Mouse (Mus musculus): ENCODE measurements at regions not wholly inside any gene's neighbourhood (a gene's known extent, or its start where the extent isn't known, plus 50 kb on each side); places are given as distances from the start of the nearest gene placed in this dataset.

- no peaks in the 10 kb centered on the region for H3K4me1 ChIP-seq (ENCODE audit: control insufficient read depth, insufficient read depth, low read length)
- no peaks in the 10 kb centered on the region for H3K79me2 ChIP-seq (ENCODE audit: control insufficient read depth, insufficient read depth, low read length)
- no peak overlapping the region for H3K27ac ChIP-seq (replicated peaks; ENCODE audit: insufficient read depth, low read depth, low read length)
- H3K36me3 ChIP-seq (ENCODE audit: control insufficient read depth, insufficient read depth, low read length) = no peaks in the 10 kb centered on the region
- TF ChIP-seq POLR2A (IDR thresholded peaks at IDR 0.05; ENCODE audit: extremely low read depth, insufficient read depth, low read length) (no peak), CTCF (IDR thresholded peaks at IDR 0.05; ENCODE audit: low read depth, low read length) (no peak)
- H3K4me3 ChIP-seq (ENCODE audit: insufficient read depth, low read depth, low read length) = no peak overlapping the region
- WGBS = 54% methylated on average over 3 of the region's 3 CpGs
- no peaks in the 10 kb centered on the region for H3K27me3 ChIP-seq (ENCODE audit: control insufficient read depth, insufficient read depth, low read length)
- no peak overlapping the region for H3K9ac ChIP-seq (ENCODE audit: low read depth, low read length)
- no peak for DNase-seq (ENCODE audit: extremely low read depth, low read depth, low spot score)
These were observed 211.4 kb downstream of the Klf5 start for GRCm38 (mm10) chr14:99509696-99510536.

- H3K9ac ChIP-seq (ENCODE audit: low read depth, low read length) = no peak overlapping the region
- no peak for DNase-seq (ENCODE audit: extremely low read depth, low read depth, low spot score)
- no peaks in the 10 kb centered on the region for H3K36me3 ChIP-seq (ENCODE audit: control insufficient read depth, insufficient read depth, low read length)
- 100% methylated on average over 1 of the region's 1 CpGs for whole genome bisulfite sequencing
- TF ChIP-seq CTCF (IDR thresholded peaks at IDR 0.05; ENCODE audit: low read depth, low read length) (no peak), POLR2A (IDR thresholded peaks at IDR 0.05; ENCODE audit: extremely low read depth, insufficient read depth, low read length) (no peak)
- no peaks in the 10 kb centered on the region for H3K79me2 ChIP-seq (ENCODE audit: control insufficient read depth, insufficient read depth, low read length)
- H3K27ac ChIP-seq (replicated peaks; ENCODE audit: insufficient read depth, low read depth, low read length) = no peak overlapping the region
- H3K4me3 ChIP-seq (ENCODE audit: insufficient read depth, low read depth, low read length) = no peak overlapping the region
- H3K27me3 ChIP-seq (ENCODE audit: control insufficient read depth, insufficient read depth, low read length) = no peaks in the 10 kb centered on the region
- H3K4me1 ChIP-seq (ENCODE audit: control insufficient read depth, insufficient read depth, low read length) = no peaks in the 10 kb centered on the region
These were observed 217.0 kb downstream of the Klf5 start for GRCm38 (mm10) chr14:99515474-99515873.

DNA sequence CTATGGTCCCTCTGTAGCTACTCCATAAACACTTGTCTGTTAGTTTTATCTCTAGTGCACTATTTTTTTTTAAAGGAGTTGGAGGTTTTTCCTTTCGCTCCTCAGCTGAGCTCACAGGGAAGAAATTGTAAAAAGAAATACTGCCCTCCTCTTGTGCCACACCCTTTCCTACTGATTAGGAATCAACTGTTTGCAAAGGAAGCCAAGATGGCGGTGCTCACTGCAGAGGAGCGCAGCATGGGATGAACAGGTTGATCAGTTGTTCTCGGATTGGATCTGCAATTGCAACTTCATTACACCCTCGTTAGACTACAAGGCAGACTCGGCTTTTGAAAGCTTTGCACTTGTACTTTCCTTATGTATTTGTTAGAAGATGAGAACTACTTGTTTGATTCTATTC lies 218.2 kb downstream of the Klf5 start:
- Histone ChIP-seq H3K9ac (ENCODE audit: low read depth, low read length) (no peak overlapping the region), H3K36me3 (ENCODE audit: control insufficient read depth, insufficient read depth, low read length) (no peaks in the 10 kb centered on the region), H3K27ac (replicated peaks; ENCODE audit: insufficient read depth, low read depth, low read length) (no peak overlapping the region), H3K27me3 (ENCODE audit: control insufficient read depth, insufficient read depth, low read length) (no peaks in the 10 kb centered on the region), H3K79me2 (ENCODE audit: control insufficient read depth, insufficient read depth, low read length) (no peaks in the 10 kb centered on the region), H3K4me1 (ENCODE audit: control insufficient read depth, insufficient read depth, low read length) (no peaks in the 10 kb centered on the region), H3K4me3 (ENCODE audit: insufficient read depth, low read depth, low read length) (no peak overlapping the region)
- DNase-seq (ENCODE audit: extremely low read depth, low read depth, low spot score) = no peak
- TF ChIP-seq CTCF (IDR thresholded peaks at IDR 0.05; ENCODE audit: low read depth, low read length) (no peak), POLR2A (IDR thresholded peaks at IDR 0.05; ENCODE audit: extremely low read depth, insufficient read depth, low read length) (no peak)
- WGBS = 87% methylated on average over 6 of the region's 6 CpGs

- Histone ChIP-seq H3K27ac (replicated peaks; ENCODE audit: insufficient read depth, low read depth, low read length) (no peak overlapping the region), H3K4me1 (ENCODE audit: control insufficient read depth, insufficient read depth, low read length) (no peaks in the 10 kb centered on the region), H3K27me3 (ENCODE audit: control insufficient read depth, insufficient read depth, low read length) (no peaks in the 10 kb centered on the region), H3K4me3 (ENCODE audit: insufficient read depth, low read depth, low read length) (no peak overlapping the region), H3K36me3 (ENCODE audit: control insufficient read depth, insufficient read depth, low read length) (no peaks in the 10 kb centered on the region), H3K79me2 (ENCODE audit: control insufficient read depth, insufficient read depth, low read length) (no peaks in the 10 kb centered on the region), H3K9ac (ENCODE audit: low read depth, low read length) (no peak overlapping the region)
- no peak for TF ChIP-seq CTCF (IDR thresholded peaks at IDR 0.05; ENCODE audit: low read depth, low read length)
- TF ChIP-seq POLR2A (IDR thresholded peaks at IDR 0.05; ENCODE audit: extremely low read depth, insufficient read depth, low read length) = no peak
- WGBS = 65% methylated on average over 6 of the region's 6 CpGs
- no peak for DNase-seq (ENCODE audit: extremely low read depth, low read depth, low spot score)
These were observed 221.9 kb downstream of the Klf5 start for GRCm38 (mm10) chr14:99520343-99520742.

DNA sequence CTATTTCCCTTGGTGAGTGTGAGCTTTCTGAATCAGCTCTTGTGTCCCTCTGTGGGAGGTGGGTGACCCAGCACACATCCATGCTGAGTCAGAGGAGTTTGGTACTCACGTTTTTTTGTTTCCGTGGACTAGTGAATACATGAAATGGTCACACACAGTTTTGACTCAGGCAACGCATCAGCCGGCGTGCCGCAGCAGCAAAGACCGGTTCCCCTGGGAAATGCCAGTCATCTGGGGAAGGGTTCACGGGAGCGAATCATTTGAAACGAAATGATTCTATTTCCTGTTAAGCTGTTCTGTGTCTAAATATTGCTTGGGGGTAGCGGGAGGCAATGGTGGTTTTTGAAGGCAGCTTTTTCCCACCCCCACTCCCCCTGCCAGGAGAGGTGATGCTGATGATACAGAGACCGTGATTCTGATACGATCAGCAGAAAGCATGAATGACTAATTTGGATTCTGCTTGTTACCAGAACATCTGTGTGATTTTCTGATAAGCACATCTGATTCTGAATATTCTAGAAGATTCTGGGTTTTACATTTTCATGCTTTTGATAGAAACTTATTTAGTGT lies 223.5 kb downstream of the Klf5 start:
- Histone ChIP-seq H3K4me1 (ENCODE audit: control insufficient read depth, insufficient read depth, low read length) (no peaks in the 10 kb centered on the region), H3K9ac (ENCODE audit: low read depth, low read length) (no peak overlapping the region), H3K27ac (replicated peaks; ENCODE audit: insufficient read depth, low read depth, low read length) (no peak overlapping the region), H3K36me3 (ENCODE audit: control insufficient read depth, insufficient read depth, low read length) (no peaks in the 10 kb centered on the region), H3K79me2 (ENCODE audit: control insufficient read depth, insufficient read depth, low read length) (no peaks in the 10 kb centered on the region), H3K4me3 (ENCODE audit: insufficient read depth, low read depth, low read length) (no peak overlapping the region), H3K27me3 (ENCODE audit: control insufficient read depth, insufficient read depth, low read length) (no peaks in the 10 kb centered on the region)
- TF ChIP-seq POLR2A (IDR thresholded peaks at IDR 0.05; ENCODE audit: extremely low read depth, insufficient read depth, low read length) = no peak
- no peak for TF ChIP-seq CTCF (IDR thresholded peaks at IDR 0.05; ENCODE audit: low read depth, low read length)
- WGBS = 83% methylated on average over 13 of the region's 13 CpGs
- DNase-seq (ENCODE audit: extremely low read depth, low read depth, low spot score) = no peak

GRCm38 (mm10) chr14:99535781-99536180 lies 237.3 kb downstream of the Klf5 start:
- H3K27me3 ChIP-seq (ENCODE audit: control insufficient read depth, insufficient read depth, low read length) = no peaks in the 10 kb centered on the region
- no peaks in the 10 kb centered on the region for H3K4me1 ChIP-seq (ENCODE audit: control insufficient read depth, insufficient read depth, low read length)
- WGBS = 63% methylated on average over 6 of the region's 6 CpGs
- no peak overlapping the region for H3K9ac ChIP-seq (ENCODE audit: low read depth, low read length)
- TF ChIP-seq CTCF (IDR thresholded peaks at IDR 0.05; ENCODE audit: low read depth, low read length) (no peak), POLR2A (IDR thresholded peaks at IDR 0.05; ENCODE audit: extremely low read depth, insufficient read depth, low read length) (no peak)
- H3K79me2 ChIP-seq (ENCODE audit: control insufficient read depth, insufficient read depth, low read length) = no peaks in the 10 kb centered on the region
- H3K4me3 ChIP-seq (ENCODE audit: insufficient read depth, low read depth, low read length) = no peak overlapping the region
- H3K36me3 ChIP-seq (ENCODE audit: control insufficient read depth, insufficient read depth, low read length) = no peaks in the 10 kb centered on the region
- DNase-seq (ENCODE audit: extremely low read depth, low read depth, low spot score) = no peak
- H3K27ac ChIP-seq (replicated peaks; ENCODE audit: insufficient read depth, low read depth, low read length) = no peak overlapping the region
